Mouse (Mus musculus): ENCODE measurements at regions not wholly inside any gene's neighbourhood (a gene's known extent, or its start where the extent isn't known, plus 50 kb on each side); places are given as distances from the start of the nearest gene placed in this dataset.
A peak's percentile ranks its signal among the peaks of the same experiment; 100 is the strongest.

DNA sequence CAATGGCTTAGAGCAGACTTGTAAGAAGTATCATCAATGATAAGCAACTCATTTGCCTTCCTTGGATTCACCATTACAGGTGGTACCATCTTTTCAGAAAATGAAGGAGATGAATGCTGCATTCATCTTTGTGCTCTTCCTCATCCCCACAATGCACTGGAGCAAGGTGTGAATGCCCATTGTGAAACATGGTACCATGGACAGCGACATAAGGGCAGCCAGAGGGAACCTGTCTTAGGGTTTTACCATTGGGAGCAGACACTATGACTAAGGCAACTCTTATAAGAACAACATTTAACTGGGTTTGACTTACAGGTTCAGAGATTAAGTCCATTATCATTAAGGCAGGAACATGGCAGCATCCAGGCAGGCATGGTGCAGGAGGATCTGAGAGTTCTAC is 60.1 kb upstream of the Kcnj6 start:
- H3K36me3 ChIP-seq (ENCODE audit: insufficient read depth): no peaks in the 10 kb centered on the region
- H3K4me2 ChIP-seq: no peak overlapping the region
- no peaks in the 10 kb centered on the region for H3K9me3 ChIP-seq (ENCODE audit: low read depth, low read length)
- H3K27ac ChIP-seq (ENCODE audit: low read depth): no peak overlapping the region
- no peaks in the 10 kb centered on the region for H3K27me3 ChIP-seq (ENCODE audit: insufficient read depth, low read length)
- WGBS: 17% methylated on average over 1 of the region's 1 CpGs
- ATAC-seq (ENCODE audit: insufficient read depth) (no peak), DNase-seq (peak; percentile 57)
- no peaks in the 10 kb centered on the region for H3K4me1 ChIP-seq (ENCODE audit: insufficient read depth)
- no peak overlapping the region for H3K9ac ChIP-seq
- H3K4me3 ChIP-seq (ENCODE audit: low read depth, low read length): no peak overlapping the region
- no peak for TF ChIP-seq CTCF (IDR thresholded peaks at IDR 0.05; ENCODE audit: low read depth)

DNA sequence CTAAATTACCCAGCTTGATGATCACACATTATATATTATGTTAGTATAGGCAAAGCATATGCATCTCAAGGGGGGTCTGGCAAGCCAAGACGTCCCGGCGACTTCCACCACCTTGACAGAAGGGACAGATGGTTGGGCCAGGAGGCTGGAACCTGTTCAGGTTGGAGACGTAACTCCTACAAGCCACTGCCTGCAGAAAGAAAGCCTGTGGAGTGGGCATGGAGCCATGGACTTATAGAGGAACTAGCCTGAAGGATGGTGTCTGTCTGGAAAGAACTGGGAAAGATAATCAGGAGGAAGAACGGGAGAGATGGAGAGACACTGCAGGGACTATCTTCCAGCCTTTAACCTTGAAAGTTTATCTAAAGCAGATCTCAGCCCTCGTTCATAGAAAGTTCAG is 66.9 kb upstream of the Kcnj6 start:
- Histone ChIP-seq H3K27ac (ENCODE audit: low read depth) (no peak overlapping the region), H3K9ac (no peak overlapping the region), H3K4me1 (ENCODE audit: insufficient read depth) (no peaks in the 10 kb centered on the region), H3K4me3 (ENCODE audit: low read depth, low read length) (no peak overlapping the region), H3K4me2 (no peak overlapping the region), H3K36me3 (ENCODE audit: insufficient read depth) (no peaks in the 10 kb centered on the region), H3K9me3 (ENCODE audit: low read depth, low read length) (no peaks in the 10 kb centered on the region), H3K27me3 (ENCODE audit: insufficient read depth, low read length) (no peaks in the 10 kb centered on the region)
- ATAC-seq (ENCODE audit: insufficient read depth) (no peak), DNase-seq (no peak)
- 83% methylated on average over 6 of the region's 6 CpGs for WGBS
- TF ChIP-seq CTCF (IDR thresholded peaks at IDR 0.05; ENCODE audit: low read depth): no peak

DNA sequence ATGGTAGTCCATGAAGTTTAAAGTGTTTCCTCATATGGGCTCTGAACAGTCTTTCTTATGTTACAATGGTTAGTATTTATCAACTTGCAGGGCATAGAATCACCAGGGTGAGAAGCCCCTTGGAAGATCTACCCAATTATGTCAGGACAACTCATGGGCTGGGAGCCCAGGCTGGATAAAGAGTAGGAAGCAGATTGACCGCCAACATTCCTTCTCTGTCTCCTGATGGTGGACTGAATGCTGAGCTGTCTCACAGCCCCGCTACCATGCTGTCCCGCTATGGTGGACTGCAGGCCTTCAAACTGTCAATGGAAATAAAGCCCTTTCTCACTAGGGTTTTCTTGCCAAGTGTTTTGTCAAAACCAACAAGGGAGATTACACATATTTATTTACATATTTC is 69.2 kb upstream of the Kcnj6 start:
- H3K9me3 ChIP-seq (ENCODE audit: low read depth, low read length): no peaks in the 10 kb centered on the region
- H3K4me3 ChIP-seq (ENCODE audit: low read depth, low read length): no peak overlapping the region
- H3K4me1 ChIP-seq (ENCODE audit: insufficient read depth): no peaks in the 10 kb centered on the region
- no peak overlapping the region for H3K9ac ChIP-seq
- TF ChIP-seq CTCF (IDR thresholded peaks at IDR 0.05; ENCODE audit: low read depth): no peak
- ATAC-seq (ENCODE audit: insufficient read depth) (no peak), DNase-seq (no peak)
- no peak overlapping the region for H3K4me2 ChIP-seq
- 86% methylated on average over 3 of the region's 3 CpGs for WGBS
- no peaks in the 10 kb centered on the region for H3K36me3 ChIP-seq (ENCODE audit: insufficient read depth)
- no peaks in the 10 kb centered on the region for H3K27me3 ChIP-seq (ENCODE audit: insufficient read depth, low read length)
- H3K27ac ChIP-seq (ENCODE audit: low read depth): no peak overlapping the region

DNA sequence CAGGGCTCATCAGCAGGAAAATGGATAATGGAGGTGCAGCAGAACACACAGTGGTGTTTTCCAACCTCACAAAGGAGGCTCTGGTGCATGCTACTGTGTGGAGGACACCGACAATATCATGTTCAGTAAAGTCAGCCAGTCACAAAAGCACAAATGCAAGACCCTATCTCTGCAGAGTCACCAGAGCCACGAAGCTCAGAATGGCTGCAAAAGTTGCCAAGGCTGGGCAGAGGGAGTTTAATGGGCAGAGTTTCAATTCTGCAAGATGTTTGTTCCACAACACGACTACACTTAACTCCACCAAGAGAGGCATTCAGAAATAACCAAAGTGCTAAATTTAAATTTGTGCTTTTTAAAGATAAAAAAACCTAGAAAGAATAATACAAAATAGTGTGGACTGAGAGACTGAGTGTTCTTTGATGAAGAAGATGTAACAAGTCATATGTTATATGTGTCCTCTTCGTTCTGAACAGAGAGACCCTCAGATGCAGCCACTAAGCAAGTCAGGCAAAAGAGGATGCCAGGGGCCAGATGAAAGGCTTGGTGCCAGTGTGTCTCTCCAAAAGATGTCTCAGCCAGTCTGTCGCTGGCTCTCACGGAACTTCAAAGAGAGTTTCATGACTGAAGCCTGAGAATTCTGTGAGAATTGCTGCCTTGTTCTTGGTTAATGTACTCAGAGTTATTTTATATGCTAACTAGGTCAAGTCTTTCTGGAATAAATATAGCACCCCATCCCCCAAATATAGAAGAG is 95.1 kb upstream of the Kcnj6 start:
- no peak overlapping the region for H3K4me2 ChIP-seq
- H3K9ac ChIP-seq: no peak overlapping the region
- whole genome bisulfite sequencing: 66% methylated on average over 6 of the region's 6 CpGs
- H3K27ac ChIP-seq (ENCODE audit: low read depth): no peak overlapping the region
- H3K4me1 ChIP-seq (ENCODE audit: insufficient read depth): no peaks in the 10 kb centered on the region
- H3K9me3 ChIP-seq (ENCODE audit: low read depth, low read length): no peaks in the 10 kb centered on the region
- H3K36me3 ChIP-seq (ENCODE audit: insufficient read depth): no peaks in the 10 kb centered on the region
- no peak overlapping the region for H3K4me3 ChIP-seq (ENCODE audit: low read depth, low read length)
- ATAC-seq (ENCODE audit: insufficient read depth) (no peak), DNase-seq (no peak)
- no peaks in the 10 kb centered on the region for H3K27me3 ChIP-seq (ENCODE audit: insufficient read depth, low read length)
- no peak for TF ChIP-seq CTCF (IDR thresholded peaks at IDR 0.05; ENCODE audit: low read depth)

DNA sequence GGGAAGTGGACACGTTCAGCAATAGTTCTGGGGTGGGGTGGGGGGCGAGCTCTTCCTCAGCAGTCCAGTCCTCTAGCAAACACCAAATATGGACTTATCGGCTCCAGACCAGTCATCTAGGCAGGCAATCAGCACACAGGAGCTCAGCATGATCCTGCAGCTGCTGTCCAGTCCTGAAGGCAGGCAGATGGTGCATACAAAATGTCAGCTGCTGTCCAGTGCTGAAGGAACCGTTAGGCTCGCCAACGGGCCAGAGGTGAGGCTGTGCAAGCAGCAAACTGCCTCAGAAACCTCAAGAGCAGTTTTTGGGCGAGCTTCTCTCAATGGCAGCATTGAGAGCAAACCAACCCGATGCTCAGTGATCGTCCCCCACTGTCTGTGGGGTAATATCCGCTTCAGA is 96.3 kb upstream of the Kcnj6 start:
- H3K4me2 ChIP-seq: no peak overlapping the region
- no peak overlapping the region for H3K9ac ChIP-seq
- ATAC-seq (ENCODE audit: insufficient read depth) (peak; percentile 86), DNase-seq (peak; percentile 91)
- H3K4me3 ChIP-seq (ENCODE audit: low read depth, low read length): no peak overlapping the region
- no peak for TF ChIP-seq CTCF (IDR thresholded peaks at IDR 0.05; ENCODE audit: low read depth)
- 22% methylated on average over 10 of the region's 10 CpGs for WGBS
- no peaks in the 10 kb centered on the region for H3K36me3 ChIP-seq (ENCODE audit: insufficient read depth)
- H3K27ac ChIP-seq (ENCODE audit: low read depth): no peak overlapping the region
- H3K27me3 ChIP-seq (ENCODE audit: insufficient read depth, low read length): no peaks in the 10 kb centered on the region
- H3K4me1 ChIP-seq (ENCODE audit: insufficient read depth): no peaks in the 10 kb centered on the region
- no peaks in the 10 kb centered on the region for H3K9me3 ChIP-seq (ENCODE audit: low read depth, low read length)

DNA sequence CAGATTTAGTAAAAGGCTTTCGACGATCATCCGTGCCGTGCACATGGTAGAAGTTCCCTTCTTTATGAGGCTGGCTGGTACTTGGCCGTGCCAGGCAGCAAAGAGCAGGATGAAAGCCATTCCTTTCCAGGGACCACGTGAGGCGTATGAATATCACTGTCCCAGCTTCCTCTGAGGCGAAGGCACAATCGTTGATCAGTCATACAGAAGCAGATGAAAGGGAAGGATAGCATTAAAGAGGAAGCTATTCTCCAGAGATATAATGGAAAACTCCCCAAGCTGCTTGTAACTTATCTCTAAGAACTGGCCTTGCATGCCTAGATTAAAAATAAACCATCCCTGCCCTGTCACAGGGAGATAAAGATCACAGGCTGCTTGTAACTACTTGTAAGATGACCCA is 103.5 kb upstream of the Kcnj6 start:
- TF ChIP-seq CTCF (IDR thresholded peaks at IDR 0.05; ENCODE audit: low read depth): no peak
- no peak for ATAC-seq (ENCODE audit: insufficient read depth)
- H3K4me1 ChIP-seq (ENCODE audit: insufficient read depth): no peaks in the 10 kb centered on the region

DNA sequence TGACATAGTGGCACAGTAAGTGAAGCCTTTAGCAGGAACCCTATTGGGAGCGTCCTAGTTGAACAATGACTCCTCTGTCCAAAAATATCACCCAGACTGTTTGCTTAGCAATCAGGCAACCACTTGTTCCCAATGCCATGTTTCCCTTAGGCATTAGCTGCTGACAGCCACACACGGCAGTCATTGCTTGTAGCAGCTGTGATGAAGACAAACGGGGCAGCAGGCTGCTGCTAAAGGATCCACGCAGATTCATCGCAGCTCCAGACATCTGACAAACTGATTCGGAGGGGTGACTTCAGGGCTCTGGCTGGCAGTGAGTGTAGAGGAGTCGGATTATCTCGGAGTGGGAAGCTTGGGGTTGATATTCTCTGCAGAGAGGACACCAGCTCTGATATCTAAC is 120.0 kb upstream of the Kcnj6 start:
- ATAC-seq (ENCODE audit: insufficient read depth) (no peak), DNase-seq (peak; percentile 30)
- Histone ChIP-seq H3K27ac (ENCODE audit: low read depth) (no peak overlapping the region), H3K4me3 (ENCODE audit: low read depth, low read length) (no peak overlapping the region), H3K4me1 (ENCODE audit: insufficient read depth) (no peaks in the 10 kb centered on the region), H3K36me3 (ENCODE audit: insufficient read depth) (no peaks in the 10 kb centered on the region), H3K9me3 (ENCODE audit: low read depth, low read length) (no peaks in the 10 kb centered on the region), H3K27me3 (ENCODE audit: insufficient read depth, low read length) (no peaks in the 10 kb centered on the region), H3K9ac (no peak overlapping the region), H3K4me2 (no peak overlapping the region)
- no peak for TF ChIP-seq CTCF (IDR thresholded peaks at IDR 0.05; ENCODE audit: low read depth)
- 20% methylated on average over 8 of the region's 8 CpGs for WGBS

More for the DNA sequence above, 103.5 kb upstream of the Kcnj6 start:
- 63% methylated on average over 9 of the region's 9 CpGs for WGBS
- Histone ChIP-seq H3K9me3 (ENCODE audit: low read depth, low read length) (no peaks in the 10 kb centered on the region), H3K27me3 (ENCODE audit: insufficient read depth, low read length) (no peaks in the 10 kb centered on the region), H3K9ac (no peak overlapping the region), H3K4me3 (ENCODE audit: low read depth, low read length) (no peak overlapping the region), H3K36me3 (ENCODE audit: insufficient read depth) (no peaks in the 10 kb centered on the region), H3K4me2 (no peak overlapping the region), H3K27ac (ENCODE audit: low read depth) (no peak overlapping the region)
- DNase-seq: no peak

Data from lung, embryonic 14.5 days (tissue).